Comparison of ENCODE assay signal across 12 mouse cellular contexts in the genomic region with DNA sequence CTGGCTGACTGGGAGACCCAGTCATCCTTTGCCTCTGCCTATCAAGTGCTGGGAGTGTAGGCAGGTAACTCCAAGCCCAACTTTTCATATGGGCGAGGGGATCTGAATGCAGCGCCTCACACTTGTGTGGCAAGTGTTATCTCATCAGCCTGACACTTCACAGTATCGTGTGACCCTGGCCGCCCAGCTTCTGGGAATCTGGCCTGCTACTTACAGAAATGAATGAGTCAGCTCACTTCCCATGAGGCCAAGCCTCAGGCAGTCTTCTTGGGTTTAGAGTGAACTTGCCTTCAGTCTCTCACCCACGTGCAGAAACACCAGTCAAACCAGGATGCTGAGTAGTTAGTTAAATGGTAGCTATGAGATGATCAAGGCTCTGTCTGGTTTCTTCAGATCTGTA.
A peak's percentile ranks its signal among the peaks of the same experiment; 100 is the strongest.
DNase-seq lines count a peak whose midpoint lies in the region; ATAC-seq lines count a peak whose summit lies in the region.
"Had no signal": no experiment of that assay in that cellular context is flagged by ENCODE, and none has a peak within 500 bp of the region (broad histone marks: within the 10 kb centered on the region; RNA-seq: fewer than 3 reads in every experiment).

No protein-coding gene starts in this region.

- peak; percentile 45 for DNase-seq in ES-CJ7 (ENCODE audit: low read depth, low spot score)
- peak; percentile 49 for DNase-seq in adipocyte (ENCODE audit: low spot score)
- no peak for DNase-seq in heart, embryonic 10.5 days (ENCODE audit: low spot score)
- DNase-seq in heart, postnatal 36 days: peak; percentile 20 to 23
- no peak for DNase-seq in thymus, postnatal 0 days (ENCODE audit: low spot score)
- no peak for DNase-seq in natural killer cell, adult 2 months (ENCODE audit: low spot score in 2 of 2)
- DNase-seq: cerebellum, adult 11-12 months; kidney, adult 9 months had no signal

- ATAC-seq in forebrain, embryonic 13.5 days: no peak

- intact Hi-C loops in heart, postnatal 36 days (cut with DNase I): no loop called here

- H3K27ac ChIP-seq in heart, embryonic 10.5 days: peak overlapping the region; percentile 53; the same call in 1 of the 2 replicates
- H3K27ac ChIP-seq in forebrain, embryonic 13.5 days: no peak overlapping the region
- H3K27ac ChIP-seq: hindbrain, embryonic 10.5 days; limb, embryonic 13.5 days; midbrain, embryonic 10.5 days had no signal

- no peak overlapping the region for H3K4me3 ChIP-seq in heart, embryonic 10.5 days
- H3K4me3 ChIP-seq in forebrain, embryonic 13.5 days: no peak overlapping the region
- H3K4me3 ChIP-seq: hindbrain, embryonic 10.5 days; limb, embryonic 13.5 days; midbrain, embryonic 10.5 days had no signal

- H3K36me3 ChIP-seq in heart, embryonic 10.5 days: no peaks in the 10 kb centered on the region
- H3K36me3 ChIP-seq in forebrain, embryonic 13.5 days (ENCODE audit: poor library complexity, severe bottlenecking): no peaks in the 10 kb centered on the region
- H3K36me3 ChIP-seq: hindbrain, embryonic 10.5 days; limb, embryonic 13.5 days; midbrain, embryonic 10.5 days had no signal

- no peaks in the 10 kb centered on the region for H3K27me3 ChIP-seq in heart, embryonic 10.5 days (ENCODE audit: insufficient read depth, poor library complexity, severe bottlenecking)
- H3K27me3 ChIP-seq in forebrain, embryonic 13.5 days: no peaks in the 10 kb centered on the region
- H3K27me3 ChIP-seq: limb, embryonic 13.5 days had no signal

- H3K9me3 ChIP-seq in heart, embryonic 10.5 days: no peaks in the 10 kb centered on the region
- H3K9me3 ChIP-seq in forebrain, embryonic 13.5 days (replicated peaks): no peaks in the 10 kb centered on the region
- H3K9me3 ChIP-seq: hindbrain, embryonic 10.5 days; limb, embryonic 13.5 days; midbrain, embryonic 10.5 days had no signal

- peaks cover 26% of the 10 kb centered on the region for H3K4me1 ChIP-seq in heart, embryonic 10.5 days
- no peaks in the 10 kb centered on the region for H3K4me1 ChIP-seq in forebrain, embryonic 13.5 days

- WGBS in heart, embryonic 10.5 days: 21% methylated on average over 5 of the region's 5 CpGs
- WGBS in forebrain, embryonic 13.5 days: 87% methylated on average over 5 of the region's 5 CpGs

- no peak overlapping the region for H3K4me2 ChIP-seq in forebrain, embryonic 13.5 days
- H3K4me2 ChIP-seq: limb, embryonic 13.5 days had no signal

- no peak overlapping the region for H3K9ac ChIP-seq in forebrain, embryonic 13.5 days
- H3K9ac ChIP-seq: limb, embryonic 13.5 days had no signal

Comparison
In these comparisons a context has a peak if more than half of its experiments do, and no peak if none do; other contexts are left out.
1. DNase-seq: peak in ES-CJ7 (single experiment), adipocyte (single experiment) and heart, postnatal 36 days (2 of 2); none in heart, embryonic 10.5 days (single experiment), thymus, postnatal 0 days (single experiment) and natural killer cell, adult 2 months (0 of 2).